Mouse (Mus musculus) limb, embryonic 13.5 days (tissue): ENCODE results near the gene Otop3. TPM values are rescaled to one million over a fixed set of nuclear protein-coding genes. Genes with fewer than 3 reads are reported as not detected.

Experiments
- ATAC-seq: fragments of 200-750 bp; cut with Nextera tagmentation; 2 replicates; pipeline ENCODE4 v1.8.0; 2017; ENCODE audit warnings: low read depth, moderate number of reproducible peaks, moderate TSS enrichment; ENCODE audit not compliant: low FRiP score
- H3K27ac ChIP-seq: fragments of 300-500 bp; sonication (generic); 2 replicates; pipeline ENCODE4 v1.5.1; 2015; ENCODE audit warnings: inconsistent platforms, mild to moderate bottlenecking, moderate library complexity
- H3K27me3 ChIP-seq: fragments of 300-500 bp; sonication (generic); 2 replicates; pipeline ENCODE4 v1.6.1; 2015; ENCODE audit warnings: mild to moderate bottlenecking, inconsistent platforms
- H3K36me3 ChIP-seq: fragments of 300-500 bp; sonication (generic); 2 replicates; pipeline ENCODE4 v1.6.1; 2015; ENCODE audit warnings: inconsistent platforms, mild to moderate bottlenecking, moderate library complexity
- H3K4me1 ChIP-seq: fragments of 300-500 bp; sonication (generic); 2 replicates; pipeline ENCODE4 v1.6.1; 2015; ENCODE audit warnings: inconsistent platforms
- H3K4me2 ChIP-seq: fragments of 300-500 bp; sonication (generic); replicated peaks from 2 replicates; pipeline ENCODE4 v1.6.1; 2015; ENCODE audit warnings: inconsistent platforms, mild to moderate bottlenecking, moderate library complexity
- H3K4me3 ChIP-seq: fragments of 300-500 bp; sonication (generic); 2 replicates; pipeline ENCODE4 v1.5.1; 2015; ENCODE audit warnings: moderate library complexity, mild to moderate bottlenecking, inconsistent platforms
- H3K9ac ChIP-seq: fragments of 300-500 bp; sonication (generic); 2 replicates; pipeline ENCODE4 v1.6.1; 2015; ENCODE audit warnings: mild to moderate bottlenecking, inconsistent platforms
- H3K9me3 ChIP-seq: fragments of 300-500 bp; sonication (generic); 2 replicates; pipeline ENCODE4 v1.6.1; 2016; ENCODE audit warnings: inconsistent platforms
- WGBS: fragments of 180-500 bp; shearing (Covaris S2); methylation state at CpG from one replicate; pipeline ENCODE4 v1.1.7; 2015; 5-methylcytosine and 5-hydroxymethylcytosine counted together
- polyA plus RNA-seq: library from polyadenylated mRNA; unstranded; fragments of >200 nt; fragmentation: Nextera tagmentation; extraction: Ambion mirVana; gene quantifications from 2 replicates; pipeline ENCODE4 v1.2.1, GENCODE M21; 2015

Gene Otop3
- polyA plus RNA-seq, 1 experiment from 2014 or later: not detected

DNA sequence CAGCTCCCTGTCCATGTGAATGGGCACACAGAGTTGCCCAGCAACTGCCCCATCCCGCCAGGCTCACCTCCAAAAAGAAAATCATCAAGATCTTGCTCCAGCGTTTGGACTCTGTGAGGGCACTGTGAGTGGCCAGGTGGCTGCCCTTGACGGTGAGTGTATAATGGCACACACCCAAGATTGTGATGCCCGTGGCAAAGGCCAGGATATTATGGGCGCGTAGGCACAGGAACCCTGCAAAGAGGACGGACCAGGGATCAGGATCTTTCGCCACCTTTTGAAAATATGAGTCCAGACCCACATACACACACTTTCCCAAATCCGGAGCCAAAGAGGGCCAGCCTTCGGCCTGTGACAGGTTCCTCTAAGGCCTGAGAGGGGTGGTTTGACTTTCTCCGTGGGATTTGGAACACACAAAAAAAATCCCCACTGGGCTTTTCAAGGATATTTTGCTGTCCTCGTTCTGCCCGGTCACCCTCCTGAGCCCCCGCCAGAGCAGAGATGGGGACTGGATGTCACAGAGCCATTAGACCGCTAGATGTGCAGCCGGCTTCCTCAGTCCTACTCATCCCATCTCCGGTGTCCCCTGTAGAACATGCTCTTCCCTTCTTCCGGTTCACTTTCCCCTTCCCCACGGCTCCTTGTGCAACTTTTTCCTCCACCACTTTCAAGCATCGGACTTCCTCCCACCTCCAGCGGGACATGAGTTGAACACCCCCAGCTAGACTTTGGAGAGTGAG is 37.9 kb upstream of the Otop3 start:
- no peak overlapping the region for H3K27ac ChIP-seq
- H3K36me3 ChIP-seq: no peaks in the 10 kb centered on the region
- ATAC-seq: no peak
- peak overlapping the region; percentile 86 for H3K4me2 ChIP-seq
- peaks cover 56% of the 10 kb centered on the region for H3K27me3 ChIP-seq
- peaks cover 3% of the 10 kb centered on the region; the same call in 1 of the 2 replicates for H3K4me1 ChIP-seq
- peak overlapping the region; percentile 63; the same call in 1 of the 2 replicates for H3K9ac ChIP-seq
- H3K4me3 ChIP-seq: peak overlapping the region; percentile 51
- 60% methylated on average over 21 of the region's 21 CpGs for WGBS
- no peaks in the 10 kb centered on the region for H3K9me3 ChIP-seq

DNA sequence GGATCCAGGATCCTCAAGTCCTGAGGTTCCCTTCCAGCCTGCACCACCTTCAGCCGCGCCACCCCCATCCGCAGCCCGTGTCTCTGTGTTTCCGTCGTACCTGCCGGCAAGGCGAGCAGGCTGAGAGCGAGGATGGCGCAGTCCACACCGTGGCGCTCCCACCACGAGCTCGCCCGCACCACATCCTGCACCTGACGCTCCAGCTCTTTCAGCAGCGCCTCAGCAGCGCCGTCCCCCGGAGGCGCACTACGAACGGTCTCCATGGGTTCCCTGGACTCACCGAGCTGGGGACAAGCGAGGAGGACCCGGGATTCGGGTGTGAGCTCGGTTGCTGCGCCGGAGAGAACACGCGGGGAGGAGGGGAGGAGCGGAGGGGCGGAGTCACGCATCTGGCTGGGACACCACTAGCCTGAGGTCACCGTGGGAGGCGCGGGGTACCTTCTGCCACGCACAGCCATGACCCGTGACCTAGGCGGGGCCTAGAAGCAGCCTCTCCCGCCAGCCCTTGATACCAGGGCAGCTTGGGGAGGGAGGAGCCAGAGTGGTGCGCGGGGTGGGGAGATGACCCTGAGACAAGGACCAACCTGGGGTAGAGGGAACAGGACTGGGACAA is 37.2 kb upstream of the Otop3 start, which contains the start of gene Fads6:
Gene Fads6 (minus strand): TSS at position 450 of the 613 bp plus-strand sequence.
- peak; percentile 44; the same call in 1 of the 2 replicates for ATAC-seq
- Histone ChIP-seq H3K27me3 (peaks cover 56% of the 10 kb centered on the region), H3K4me3 (peak within 1 kb of the TSS; percentile 51), H3K36me3 (no peaks in the 10 kb centered on the region), H3K27ac (no peak within 1 kb of the TSS), H3K4me2 (peak within 1 kb of the TSS; percentile 86), H3K9ac (peak within 1 kb of the TSS; percentile 63), H3K4me1 (peaks cover 3% of the 10 kb centered on the region; the same call in 1 of the 2 replicates), H3K9me3 (no peaks in the 10 kb centered on the region)
- under 1% methylated on average over 44 of the region's 44 CpGs for WGBS

- H3K9me3 ChIP-seq: no peaks in the 10 kb centered on the region
- no peaks in the 10 kb centered on the region for H3K36me3 ChIP-seq
- H3K4me3 ChIP-seq: no peak overlapping the region
- no peak for ATAC-seq
- WGBS: 61% methylated on average over 8 of the region's 8 CpGs
- H3K9ac ChIP-seq: no peak overlapping the region
- H3K27ac ChIP-seq: no peak overlapping the region
- no peak overlapping the region for H3K4me2 ChIP-seq
- peaks cover 57% of the 10 kb centered on the region for H3K27me3 ChIP-seq
- H3K4me1 ChIP-seq: peaks cover 3% of the 10 kb centered on the region; the same call in 1 of the 2 replicates
Observed at GRCm38 (mm10) chr11:115298160-115298559, 36.4 kb upstream of the Otop3 start.

GRCm38 (mm10) chr11:115300745-115301144 is 33.8 kb upstream of the Otop3 start:
- peaks cover 3% of the 10 kb centered on the region; the same call in 1 of the 2 replicates for H3K4me1 ChIP-seq
- H3K27me3 ChIP-seq: peaks cover 49% of the 10 kb centered on the region
- WGBS: 80% methylated on average over 4 of the region's 4 CpGs
- no peak overlapping the region for H3K4me2 ChIP-seq
- H3K27ac ChIP-seq: no peak overlapping the region
- H3K9me3 ChIP-seq: no peaks in the 10 kb centered on the region
- no peak overlapping the region for H3K9ac ChIP-seq
- ATAC-seq: no peak
- no peaks in the 10 kb centered on the region for H3K36me3 ChIP-seq
- H3K4me3 ChIP-seq: no peak overlapping the region

- Histone ChIP-seq H3K9me3 (no peaks in the 10 kb centered on the region), H3K27me3 (peaks cover 46% of the 10 kb centered on the region), H3K27ac (no peak overlapping the region), H3K9ac (no peak overlapping the region), H3K4me2 (no peak overlapping the region), H3K4me1 (peaks cover 3% of the 10 kb centered on the region; the same call in 1 of the 2 replicates), H3K4me3 (no peak overlapping the region), H3K36me3 (no peaks in the 10 kb centered on the region)
- WGBS: 87% methylated on average over 2 of the region's 2 CpGs
- no peak for ATAC-seq
Observed at GRCm38 (mm10) chr11:115301351-115301750, 33.2 kb upstream of the Otop3 start.

- Histone ChIP-seq H3K4me1 (no peaks in the 10 kb centered on the region), H3K9ac (no peak overlapping the region), H3K4me2 (no peak overlapping the region), H3K4me3 (no peak overlapping the region), H3K36me3 (no peaks in the 10 kb centered on the region), H3K27me3 (peaks cover 42% of the 10 kb centered on the region), H3K9me3 (no peaks in the 10 kb centered on the region), H3K27ac (no peak overlapping the region)
- WGBS: 63% methylated on average over 8 of the region's 8 CpGs
- ATAC-seq: no peak
Observed at GRCm38 (mm10) chr11:115303167-115303566, 31.4 kb upstream of the Otop3 start.

DNA sequence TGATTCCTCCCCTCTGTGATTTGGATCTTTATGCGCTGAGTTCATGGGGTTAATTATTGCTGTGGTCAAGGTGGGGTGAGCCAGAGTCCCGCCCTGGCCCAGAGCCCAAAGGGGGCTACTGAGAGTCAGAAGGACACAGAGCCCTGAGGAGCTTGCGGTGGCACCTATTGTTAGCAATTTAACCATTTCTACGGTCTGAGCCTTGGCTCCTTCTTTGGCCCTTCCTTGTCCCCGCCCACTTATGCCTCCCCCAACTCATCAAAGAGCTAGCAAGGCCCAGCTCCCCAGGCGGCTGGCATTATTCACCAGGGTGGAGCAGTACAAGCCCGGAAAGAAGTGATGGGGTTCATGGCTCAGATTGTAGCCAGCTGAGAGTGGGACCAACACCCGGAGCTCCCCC is 27.7 kb upstream of the Otop3 start, which contains the start of gene Otop2:
Gene Otop2 (plus strand): TSS at position 301 of the 400 bp plus-strand sequence.
- Histone ChIP-seq H3K36me3 (no peaks in the 10 kb centered on the region), H3K9ac (no peak within 1 kb of the TSS), H3K4me1 (no peaks in the 10 kb centered on the region), H3K27me3 (peaks cover 30% of the 10 kb centered on the region), H3K9me3 (no peaks in the 10 kb centered on the region), H3K4me3 (no peak within 1 kb of the TSS), H3K4me2 (no peak within 1 kb of the TSS), H3K27ac (no peak within 1 kb of the TSS)
- WGBS: 19% methylated on average over 8 of the region's 8 CpGs
- no peak for ATAC-seq

GRCm38 (mm10) chr11:115308781-115309180 is 25.8 kb upstream of the Otop3 start:
- no peaks in the 10 kb centered on the region for H3K9me3 ChIP-seq
- H3K9ac ChIP-seq: no peak overlapping the region
- H3K4me1 ChIP-seq: no peaks in the 10 kb centered on the region
- no peak for ATAC-seq
- H3K27ac ChIP-seq: no peak overlapping the region
- WGBS: 63% methylated on average over 1 of the region's 1 CpGs
- H3K4me2 ChIP-seq: no peak overlapping the region
- H3K36me3 ChIP-seq: no peaks in the 10 kb centered on the region
- H3K4me3 ChIP-seq: no peak overlapping the region
- H3K27me3 ChIP-seq: peaks cover 46% of the 10 kb centered on the region

GRCm38 (mm10) chr11:115314249-115314648 is 20.3 kb upstream of the Otop3 start:
- H3K36me3 ChIP-seq: no peaks in the 10 kb centered on the region
- H3K27me3 ChIP-seq: peaks cover 79% of the 10 kb centered on the region
- no peaks in the 10 kb centered on the region for H3K9me3 ChIP-seq
- H3K4me1 ChIP-seq: no peaks in the 10 kb centered on the region
- no peak overlapping the region for H3K27ac ChIP-seq
- no peak overlapping the region for H3K4me3 ChIP-seq
- ATAC-seq: no peak
- H3K9ac ChIP-seq: no peak overlapping the region
- H3K4me2 ChIP-seq: no peak overlapping the region
- 33% methylated on average over 2 of the region's 2 CpGs for WGBS

DNA sequence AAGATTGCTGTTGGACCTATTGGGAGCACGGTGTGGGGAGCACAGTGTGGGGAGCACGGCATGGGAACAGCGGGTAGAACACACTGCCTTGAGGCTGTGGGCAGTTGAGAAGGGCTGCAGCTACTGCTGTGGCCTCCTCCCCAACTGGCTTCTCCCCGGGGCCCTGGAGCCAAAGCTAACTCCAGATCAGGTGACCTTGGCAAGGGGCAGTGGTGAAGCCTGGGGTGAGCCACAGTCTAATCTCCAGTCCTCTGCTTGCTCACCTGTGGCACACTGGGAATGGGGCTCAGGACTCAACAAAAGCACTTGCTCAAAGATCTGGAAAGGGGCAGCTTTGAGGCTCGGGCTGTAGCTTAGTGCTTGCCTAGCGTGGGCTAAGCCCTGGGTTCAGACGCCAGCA is 17.3 kb upstream of the Otop3 start:
- Histone ChIP-seq H3K36me3 (no peaks in the 10 kb centered on the region), H3K4me2 (no peak overlapping the region), H3K9ac (no peak overlapping the region), H3K4me1 (0 out of 2 replicates have a peak, but pooled peaks cover 7% of the 10 kb centered on the region), H3K27me3 (peaks cover 99% of the 10 kb centered on the region), H3K9me3 (no peaks in the 10 kb centered on the region), H3K4me3 (no peak overlapping the region), H3K27ac (no peak overlapping the region)
- no peak for ATAC-seq
- WGBS: 67% methylated on average over 7 of the region's 7 CpGs

GRCm38 (mm10) chr11:115318245-115319027 is 16.1 kb upstream of the Otop3 start:
- H3K9ac ChIP-seq: no peak overlapping the region
- no peak overlapping the region for H3K27ac ChIP-seq
- 4% methylated on average over 63 of the region's 63 CpGs for WGBS
- H3K9me3 ChIP-seq: no peaks in the 10 kb centered on the region
- ATAC-seq: no peak
- H3K4me1 ChIP-seq: 0 out of 2 replicates have a peak, but pooled peaks cover 9% of the 10 kb centered on the region
- H3K36me3 ChIP-seq: no peaks in the 10 kb centered on the region
- peaks cover 99% of the 10 kb centered on the region for H3K27me3 ChIP-seq
- H3K4me3 ChIP-seq: peak overlapping the region; percentile 5; the same call in 1 of the 2 replicates
- H3K4me2 ChIP-seq: no peak overlapping the region
